Comparison of ENCODE assay signal across 16 mouse cellular contexts in the genomic region with DNA sequence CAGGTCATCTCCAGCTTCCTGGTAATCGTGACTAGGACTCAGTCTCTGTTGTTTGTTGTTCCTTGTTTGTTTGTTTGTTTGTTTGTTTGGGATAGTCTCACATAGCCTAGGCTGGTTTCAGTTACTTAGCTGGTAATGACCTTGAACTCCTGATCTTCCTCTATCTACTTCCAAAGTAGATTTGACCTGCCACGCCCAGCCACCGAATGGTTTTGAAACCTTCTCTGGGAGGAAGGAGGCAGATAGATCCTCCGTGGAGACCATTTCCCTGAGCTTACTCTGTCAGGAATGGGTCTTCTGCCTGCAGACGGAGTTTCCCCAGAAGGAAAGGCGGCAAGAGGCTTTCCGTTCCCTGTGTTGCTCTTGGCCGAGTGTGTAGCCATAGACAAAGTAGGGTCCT. TPM values are rescaled to one million over a fixed set of nuclear protein-coding genes. Genes with fewer than 3 reads are reported as not detected.
"Had no signal": no experiment of that assay in that cellular context is flagged by ENCODE, and none has a peak within 500 bp of the region (broad histone marks: within the 10 kb centered on the region; RNA-seq: fewer than 3 reads in every experiment).

No protein-coding gene starts in this region.

- DNase-seq: kidney, adult 9 months; kidney, postnatal 14 days; kidney, postnatal 4 days; left cerebral cortex, postnatal 4 days; liver, postnatal 0 days; lung, embryonic 14.5 days; thymus, adult 2 months; thymus, postnatal 25 days had no signal

- H3K27ac ChIP-seq: limb, embryonic 12.5 days; limb, embryonic 15.5 days; liver, embryonic 14.5 days; macrophage; midbrain, embryonic 13.5 days; stomach, postnatal 0 days had no signal

- H3K9me3 ChIP-seq: limb, embryonic 12.5 days; limb, embryonic 15.5 days; midbrain, embryonic 13.5 days had no signal

- H3K4me2 ChIP-seq: limb, embryonic 12.5 days; limb, embryonic 15.5 days; liver, embryonic 11.5 days; lung, embryonic 14.5 days; midbrain, embryonic 13.5 days had no signal

- H3K36me3 ChIP-seq: limb, embryonic 12.5 days; limb, embryonic 15.5 days; midbrain, embryonic 13.5 days had no signal

- H3K4me3 ChIP-seq: limb, embryonic 12.5 days; limb, embryonic 15.5 days; midbrain, embryonic 13.5 days had no signal

- ATAC-seq: liver, postnatal 0 days; lung, postnatal 0 days; midbrain, embryonic 13.5 days had no signal

- H3K9ac ChIP-seq: limb, embryonic 12.5 days; limb, embryonic 15.5 days; liver, embryonic 14.5 days; liver, postnatal 0 days; lung, embryonic 14.5 days; midbrain, embryonic 13.5 days had no signal

RNA-seq across cellular contexts. Expression of a gene that starts 1.2 kb away (rescaled TPM):
- polyA plus RNA-seq: macrophage had no signal

RNA-seq across cellular contexts. Expression of a gene that starts 2.5 kb away (rescaled TPM):
- polyA plus RNA-seq: macrophage had no signal
